Mouse (Mus musculus) heart, postnatal 10 days (tissue): ENCODE data around the gene Arhgap24. TPM values are rescaled to one million over a fixed set of nuclear protein-coding genes. Genes with fewer than 3 reads are reported as not detected.

Experiments
- DNase-seq, 2 experiments: peaks; one replicate each; pipeline ENCODE4 v3.0.0; 2021
- intact Hi-C: fragments of 180-260 bp; cut with DNase I; formaldehyde crosslinking; loops from one replicate; pipeline ENCODE4 v1.15.1; 2025
- total RNA-seq, 2 experiments: library from RNA; stranded (reverse); gene quantifications; 2 replicates each; pipeline ENCODE4 v1.2.3; 2021

Gene Arhgap24
- total RNA-seq, 2 experiments from 2014 or later: 13.9 to 17.3 TPM

DNA sequence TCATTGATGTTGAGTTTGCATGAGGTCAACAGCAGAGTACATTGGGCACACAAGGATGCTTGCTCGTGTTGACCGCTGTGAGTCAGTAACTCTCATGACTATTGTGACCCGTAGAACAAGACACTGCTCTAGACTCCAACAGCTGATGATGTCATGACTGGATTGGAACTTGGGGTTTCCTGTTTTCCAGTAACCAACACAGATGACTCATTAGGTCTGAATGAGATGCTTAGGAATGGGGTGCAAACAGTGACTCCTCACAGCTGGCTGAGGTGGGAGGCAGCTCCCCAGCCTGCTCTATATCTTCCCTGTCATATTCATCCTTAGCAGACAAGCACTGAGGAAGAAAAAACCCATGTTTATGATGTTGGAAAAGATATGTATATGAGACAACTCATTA, 95.6 kb downstream of the Arhgap24 start:
- peak in 1 of 2 experiments; percentile 5 for DNase-seq
- intact Hi-C loops: no loop called here

DNA sequence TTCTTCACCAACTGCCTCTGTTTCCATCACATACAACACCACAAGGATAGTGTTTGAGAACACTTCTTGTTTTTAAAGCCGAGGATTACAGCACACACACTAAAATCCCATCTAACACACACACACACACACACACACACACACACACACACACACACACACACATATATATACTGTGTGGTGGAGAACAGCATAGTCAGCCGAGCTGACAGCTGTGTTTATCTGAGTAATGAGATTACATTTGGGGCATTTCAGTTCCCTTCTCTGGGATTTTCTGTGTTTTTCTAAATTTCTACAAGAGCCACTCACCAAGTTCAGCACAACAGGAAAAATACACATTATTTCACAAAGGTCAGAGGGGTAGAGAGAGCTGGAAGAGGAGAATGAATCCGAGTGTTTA, 96.5 kb downstream of the Arhgap24 start:
- DNase-seq: no peak
- intact Hi-C loops: no loop called here

DNA sequence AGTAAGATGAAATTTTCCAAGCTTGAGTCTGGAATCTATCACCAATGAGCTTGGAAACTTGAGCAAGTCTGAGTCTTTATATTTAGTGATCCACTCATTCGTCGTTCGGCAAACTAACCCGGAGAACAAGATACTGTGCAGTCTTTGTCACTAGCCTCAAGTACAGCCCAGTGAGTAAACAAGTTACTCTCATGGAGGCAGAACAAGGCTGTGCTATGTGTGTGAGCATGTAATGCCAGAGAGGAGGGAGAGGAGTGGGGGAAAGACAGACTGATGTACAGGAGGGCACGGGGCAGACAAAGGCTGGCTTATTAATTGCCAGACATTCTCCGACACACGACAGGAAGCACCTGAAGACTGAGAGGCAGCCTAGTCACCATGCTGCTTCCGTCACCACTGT, 97.2 kb downstream of the Arhgap24 start:
- intact Hi-C loops: no loop called here
- no peak for DNase-seq

DNA sequence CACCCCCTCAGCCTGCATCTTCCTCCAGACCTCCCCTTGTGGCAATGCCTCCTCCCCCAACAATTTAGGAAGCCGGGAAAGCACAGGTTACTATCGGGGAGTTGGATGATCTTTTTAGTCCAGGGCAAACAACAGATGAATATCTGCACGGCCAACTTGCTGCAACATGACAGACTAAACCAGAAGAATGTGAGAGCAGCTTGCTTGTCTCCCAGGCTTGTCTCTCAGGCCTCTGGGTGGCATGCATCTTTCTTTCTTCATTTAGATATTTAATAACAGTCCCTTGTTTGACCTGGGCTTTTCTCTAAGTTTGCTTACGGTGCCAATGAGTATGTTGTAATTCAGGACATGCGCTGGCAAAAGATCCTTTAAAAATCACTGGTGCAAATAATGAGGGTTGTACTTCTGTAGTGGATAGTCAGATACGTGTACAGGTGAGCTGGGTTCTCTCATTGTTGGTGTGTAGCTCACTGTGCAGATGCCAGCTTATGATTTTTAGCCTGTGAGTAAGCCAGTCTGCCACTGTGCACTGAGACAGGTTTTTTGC, 101.7 kb downstream of the Arhgap24 start:
- intact Hi-C loops: no loop called here
- DNase-seq: no peak

DNA sequence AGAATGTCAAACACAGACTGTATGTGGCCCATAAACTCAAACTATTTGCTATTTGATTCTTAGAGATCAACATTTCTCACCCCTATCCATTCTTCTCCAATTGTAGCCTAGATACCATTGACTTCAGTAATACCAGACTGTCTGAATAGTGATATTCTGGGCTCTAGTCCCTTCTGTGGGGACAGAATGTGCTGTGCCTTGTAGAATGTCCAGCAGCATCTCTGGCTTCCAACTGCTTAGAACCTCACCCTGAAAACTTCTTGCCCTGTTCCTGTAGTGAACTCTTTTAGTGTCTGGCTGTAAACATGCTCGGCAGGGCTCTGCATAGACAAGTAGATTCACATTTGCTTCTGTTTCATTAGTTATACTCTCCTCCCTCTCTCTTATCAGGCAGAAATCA, 110.2 kb downstream of the Arhgap24 start:
- intact Hi-C loops: no loop called here

DNA sequence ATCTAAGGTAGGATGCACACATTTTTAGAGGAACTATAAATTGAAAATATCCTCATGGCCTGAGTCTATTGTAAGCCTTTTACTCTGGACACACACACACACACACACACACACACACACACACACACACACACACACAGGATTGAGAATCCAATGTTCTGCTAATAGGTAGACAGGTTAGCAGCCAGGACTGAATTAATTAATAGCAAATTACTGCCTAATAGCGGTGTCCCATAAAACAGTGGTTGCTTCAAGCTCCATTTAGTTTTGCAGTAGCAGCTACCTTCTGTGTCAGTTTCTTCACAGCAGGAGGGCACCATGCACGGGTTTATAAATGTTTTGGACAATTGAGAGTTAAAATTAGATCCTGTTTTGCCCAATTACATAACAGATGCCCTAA, 111.9 kb downstream of the Arhgap24 start:
- intact Hi-C loops: no loop called here
- DNase-seq: no peak

More for the DNA sequence above, 110.2 kb downstream of the Arhgap24 start:
- DNase-seq: no peak

DNA sequence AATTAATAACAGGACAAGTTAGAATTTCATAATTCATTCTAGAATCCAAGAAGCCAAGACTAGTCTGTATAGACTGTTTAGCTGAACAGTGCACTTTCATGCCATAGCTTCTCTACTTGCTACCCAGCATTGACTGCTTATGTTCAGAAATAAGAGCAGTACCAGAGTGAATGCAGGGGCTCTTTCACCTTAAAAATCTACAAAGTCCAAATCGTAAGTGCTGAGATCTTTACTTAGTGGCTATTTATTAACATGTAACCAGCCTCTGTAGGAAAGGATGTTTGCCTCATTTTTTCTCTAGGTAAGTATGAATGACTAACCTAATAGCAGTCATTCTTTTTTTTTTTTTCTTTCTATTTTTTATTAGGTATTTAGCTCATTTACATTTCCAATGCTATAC, 117.9 kb downstream of the Arhgap24 start:
- DNase-seq: no peak
- intact Hi-C loops: no loop called here

DNA sequence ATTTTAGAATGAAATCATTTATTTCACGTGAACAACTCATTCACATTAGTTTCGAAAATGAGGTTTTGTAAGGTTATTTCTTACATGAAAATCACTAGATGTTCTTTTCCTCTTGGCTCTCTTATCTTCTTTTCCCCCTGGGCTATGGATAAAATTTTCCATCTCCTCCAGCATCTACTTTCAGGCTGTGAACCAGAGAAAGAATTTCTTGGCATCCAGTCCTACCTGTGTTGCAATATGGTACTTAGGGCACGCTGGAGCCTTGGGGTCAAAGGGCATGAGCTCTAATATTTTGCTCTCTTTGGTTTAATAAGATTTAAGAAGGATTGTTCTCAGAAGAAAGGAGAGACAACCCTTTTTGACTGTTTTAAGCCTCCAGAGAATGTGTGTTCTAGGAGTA, 132.4 kb downstream of the Arhgap24 start:
- DNase-seq: peak in 1 of 2 experiments; percentile 8
- intact Hi-C loops: no loop called here

DNA sequence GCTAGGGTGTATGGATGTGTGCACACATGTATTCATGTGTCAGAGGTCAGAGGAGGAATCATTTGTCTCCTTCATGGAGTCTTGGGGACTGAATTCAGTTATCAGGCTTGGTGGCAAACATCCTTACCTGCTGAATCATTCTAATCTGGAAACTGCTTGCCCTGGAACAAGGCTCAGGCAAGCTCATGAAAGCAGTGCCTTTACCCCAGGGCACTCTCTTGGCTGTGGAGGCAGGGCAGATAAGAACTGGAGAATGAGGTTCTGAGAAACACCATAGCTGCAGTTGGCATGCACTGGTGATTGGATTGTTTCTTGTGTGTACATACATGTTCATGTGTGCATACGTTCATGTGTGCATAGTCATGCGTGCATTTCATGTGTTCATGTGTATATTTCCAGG, 132.9 kb downstream of the Arhgap24 start:
- DNase-seq: no peak
- intact Hi-C loops: no loop called here

DNA sequence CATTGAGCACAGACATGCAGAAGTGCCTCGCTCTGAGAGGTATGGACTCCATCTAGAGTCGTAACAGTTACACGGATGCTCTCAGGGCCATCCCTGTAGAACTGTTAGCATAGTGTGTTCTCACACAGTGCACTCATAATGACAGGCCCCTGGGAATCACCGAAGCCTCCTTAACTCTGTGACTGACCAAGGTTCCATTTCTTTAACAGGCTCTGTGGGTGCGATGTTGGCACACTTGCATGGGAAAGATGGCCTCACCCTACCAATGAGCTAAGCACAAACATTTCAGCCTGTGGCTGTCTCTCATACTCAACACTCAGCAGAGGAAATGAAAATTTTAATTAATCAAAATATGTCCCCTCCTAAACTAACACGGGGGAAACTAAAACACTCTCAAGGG, 134.1 kb downstream of the Arhgap24 start:
- DNase-seq: no peak

DNA sequence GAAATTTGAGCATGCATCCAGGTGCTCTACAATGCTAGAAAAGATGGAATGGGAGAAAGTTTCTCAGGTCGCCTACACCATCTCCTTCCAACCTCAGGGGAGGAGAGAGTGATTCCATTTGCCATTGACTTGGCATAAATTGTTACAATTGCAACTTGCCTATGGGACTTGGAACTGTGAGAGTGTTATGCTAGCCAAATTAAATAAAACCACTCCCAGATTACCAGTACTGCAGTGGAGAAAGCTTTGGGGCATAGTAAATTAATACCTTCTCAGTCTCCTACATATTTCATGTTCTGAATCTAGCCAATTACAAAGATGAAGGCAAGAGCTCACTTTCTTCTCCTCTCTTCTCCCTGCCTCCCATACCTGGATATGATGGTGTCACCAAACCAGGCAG, 139.8 kb downstream of the Arhgap24 start:
- DNase-seq: no peak
- intact Hi-C loops: no loop called here

More for the DNA sequence above, 134.1 kb downstream of the Arhgap24 start:
- intact Hi-C loops: no loop called here

DNA sequence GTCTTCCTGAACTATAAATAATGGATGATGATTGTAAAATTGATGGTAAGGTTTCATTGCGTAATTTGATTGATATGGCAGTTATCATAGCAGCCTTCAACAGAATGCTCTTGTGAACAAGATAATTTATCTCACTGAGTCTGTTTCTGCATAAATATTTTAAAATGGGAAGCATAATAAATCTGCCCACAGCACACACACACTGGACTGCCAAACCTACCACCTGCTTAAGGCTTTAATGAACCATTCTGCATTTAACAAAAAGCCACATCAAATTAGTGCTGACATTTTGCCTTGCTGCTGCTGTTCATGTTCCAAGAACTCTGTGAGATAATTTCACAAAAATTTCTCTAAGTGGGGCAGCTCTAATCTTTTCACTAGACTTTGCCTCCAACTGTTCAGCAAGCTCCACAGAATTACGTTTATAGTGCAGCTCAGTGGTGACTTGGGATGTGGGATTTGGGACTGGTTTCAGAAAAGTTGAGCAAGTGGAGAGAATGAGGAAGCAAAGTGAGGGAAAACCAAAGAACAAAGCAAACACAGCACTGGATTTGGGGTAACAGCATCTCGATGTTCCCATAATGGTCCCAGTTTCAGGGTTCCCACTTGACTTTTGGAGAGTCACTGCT, 142.7 kb downstream of the Arhgap24 start:
- intact Hi-C loops: no loop called here
- peak; percentile 27 to 35 for DNase-seq

DNA sequence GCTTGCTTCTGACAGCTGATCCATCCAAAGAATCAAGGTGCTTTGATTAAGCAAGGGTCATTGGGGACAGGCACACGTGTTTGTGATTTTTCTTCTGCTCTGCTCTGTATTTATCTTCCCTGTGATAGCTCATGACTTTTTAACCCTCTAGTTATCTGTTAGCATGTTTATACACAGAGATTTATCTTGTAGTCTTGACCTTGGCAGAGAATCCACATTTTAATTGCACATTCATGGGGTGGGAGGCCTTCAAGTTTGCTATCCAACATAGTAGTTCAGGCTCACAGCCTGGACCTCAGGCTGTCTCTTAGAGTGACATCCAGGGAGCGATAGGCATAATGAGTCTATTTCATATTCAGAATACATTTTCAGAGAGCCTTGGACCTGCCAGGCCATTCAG, 145.5 kb downstream of the Arhgap24 start:
- no peak for DNase-seq
- intact Hi-C loops: no loop called here

DNA sequence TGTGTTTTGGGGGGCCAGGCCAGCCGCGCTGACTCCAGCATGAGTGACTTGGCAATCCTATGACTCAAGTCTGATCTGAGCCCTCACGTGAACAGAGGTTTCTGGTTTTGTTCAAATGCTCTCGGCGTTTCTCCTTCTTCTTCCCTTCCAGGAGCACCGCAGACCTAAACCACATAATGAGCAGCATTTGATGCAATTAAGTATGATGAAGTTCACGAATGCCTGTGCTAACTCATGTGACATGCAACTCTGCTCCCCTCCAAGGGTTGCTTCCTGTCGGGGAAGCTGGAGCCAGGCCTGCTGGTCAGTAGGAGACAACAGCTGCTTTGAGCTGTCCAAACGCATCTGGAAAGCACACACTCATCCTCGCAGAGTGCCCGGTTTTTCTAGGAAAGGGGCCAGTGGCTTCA, 148.2 kb downstream of the Arhgap24 start:
- DNase-seq: peak; percentile 45 to 58
- intact Hi-C loops: no loop called here

DNA sequence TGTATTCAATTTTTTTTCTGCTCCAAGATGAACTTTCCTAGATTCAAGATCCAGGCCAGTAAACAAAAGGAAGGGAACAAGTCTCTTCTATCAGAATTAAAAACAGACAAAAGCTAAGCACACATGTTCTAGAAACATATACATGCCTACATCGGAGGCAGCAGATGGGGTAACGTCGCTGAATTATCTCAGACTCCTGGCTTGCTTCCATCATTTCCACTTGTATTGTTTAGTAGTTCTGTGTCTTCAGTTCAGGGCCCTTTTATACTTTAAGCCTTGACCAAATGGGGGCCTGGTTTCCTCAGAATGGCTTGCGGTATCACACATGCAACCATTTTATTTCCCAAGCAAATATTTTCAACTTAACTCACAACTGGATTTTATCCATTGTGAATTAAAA, 154.4 kb downstream of the Arhgap24 start:
- no peak for DNase-seq
- intact Hi-C loops: no loop called here

DNA sequence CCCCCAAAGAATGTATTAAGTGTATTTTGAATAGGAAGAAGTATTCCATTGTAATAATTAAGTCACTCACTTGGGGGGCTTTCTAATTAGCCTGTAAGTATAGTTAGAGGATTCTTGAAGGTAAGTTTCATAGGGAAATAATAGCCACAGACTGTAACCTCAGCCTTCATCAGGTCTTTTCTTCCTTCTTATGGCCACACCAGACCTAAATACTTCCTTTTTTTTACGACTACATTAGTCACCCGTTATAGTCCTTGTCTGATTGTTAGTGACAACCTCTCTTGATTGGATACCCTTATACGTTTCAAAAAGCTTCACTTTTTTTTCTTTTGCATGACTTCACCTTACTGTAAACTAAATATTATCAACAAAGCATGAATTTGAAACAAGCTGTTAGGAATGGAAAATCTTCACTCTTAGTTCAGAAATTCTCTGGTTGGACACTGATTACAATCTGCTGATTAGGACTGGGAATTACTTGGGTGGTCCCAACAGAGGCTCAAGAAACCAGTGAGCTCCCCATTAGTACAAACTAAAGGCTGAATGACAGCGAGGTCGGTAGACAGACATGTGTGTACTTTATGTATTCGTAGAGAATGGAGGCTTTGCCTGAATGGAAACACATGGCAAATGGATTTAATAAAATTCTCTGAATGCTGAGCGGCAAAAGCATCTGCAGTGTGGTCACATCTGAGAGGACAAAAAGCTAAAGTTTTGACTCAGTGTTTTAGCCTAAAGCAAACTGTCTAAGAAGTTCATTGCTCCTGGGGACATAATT, 158.8 kb downstream of the Arhgap24 start:
- no peak for DNase-seq
- intact Hi-C loops: no loop called here

DNA sequence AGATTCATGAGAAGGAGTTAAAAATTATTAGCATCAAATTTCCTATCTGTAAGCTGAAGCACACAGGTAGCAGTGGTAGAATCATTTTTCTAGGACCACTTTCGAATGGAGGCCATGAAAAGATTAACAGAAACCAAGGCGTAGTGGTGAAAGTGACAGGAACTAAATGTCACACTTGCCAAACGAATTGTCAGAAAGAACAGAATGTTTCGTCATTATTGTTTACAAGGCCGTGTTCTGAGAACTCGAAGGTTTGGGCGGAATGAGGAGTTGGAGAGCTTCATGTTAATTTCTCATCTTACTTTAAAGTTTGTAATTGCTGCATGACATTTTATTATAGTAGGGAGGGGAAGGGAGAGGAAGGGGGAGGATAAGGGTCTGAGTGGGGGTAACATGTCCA, 162.2 kb downstream of the Arhgap24 start:
- no peak for DNase-seq
- intact Hi-C loops: no loop called here

DNA sequence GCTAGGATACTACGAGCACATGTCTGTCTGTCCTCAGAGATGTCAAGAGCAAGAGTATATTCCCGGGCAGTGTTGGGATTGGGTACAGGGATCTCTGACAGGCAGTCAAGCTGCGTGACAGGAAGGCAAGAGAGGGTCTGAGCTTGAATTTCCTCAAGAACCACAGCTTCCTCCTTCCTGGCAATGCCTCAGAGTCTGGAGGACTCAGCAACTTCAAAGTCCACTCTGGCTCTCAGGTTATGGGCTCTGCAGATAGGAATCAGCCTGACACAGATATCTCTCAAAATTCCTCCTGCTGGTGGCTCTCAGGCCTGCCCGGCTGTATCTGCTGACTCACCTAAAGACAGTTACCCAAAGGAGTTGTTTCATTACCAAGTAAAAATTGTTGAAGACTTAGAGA, 162.6 kb downstream of the Arhgap24 start:
- no peak for DNase-seq
- intact Hi-C loops: no loop called here

DNA sequence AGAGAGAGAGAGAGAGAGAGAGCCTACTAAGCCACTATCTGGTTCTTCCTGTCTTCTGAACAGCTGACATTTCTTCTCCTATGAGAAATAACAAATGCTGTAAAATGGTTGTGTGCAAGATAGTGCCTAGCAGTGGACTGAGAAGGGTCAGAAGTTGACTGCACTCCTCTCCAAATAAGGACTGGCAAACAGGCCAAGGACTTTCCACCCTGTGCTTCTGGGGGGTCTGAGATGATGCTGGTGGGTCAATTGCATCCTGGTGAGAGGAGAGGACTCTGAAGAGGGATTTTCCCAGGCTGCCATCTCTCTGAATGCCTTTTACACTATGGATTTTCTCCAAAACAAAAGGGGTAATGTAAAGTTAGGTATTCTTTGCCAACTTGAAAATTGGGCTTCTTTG, 177.9 kb downstream of the Arhgap24 start:
- intact Hi-C loops: no loop called here
- no peak for DNase-seq

DNA sequence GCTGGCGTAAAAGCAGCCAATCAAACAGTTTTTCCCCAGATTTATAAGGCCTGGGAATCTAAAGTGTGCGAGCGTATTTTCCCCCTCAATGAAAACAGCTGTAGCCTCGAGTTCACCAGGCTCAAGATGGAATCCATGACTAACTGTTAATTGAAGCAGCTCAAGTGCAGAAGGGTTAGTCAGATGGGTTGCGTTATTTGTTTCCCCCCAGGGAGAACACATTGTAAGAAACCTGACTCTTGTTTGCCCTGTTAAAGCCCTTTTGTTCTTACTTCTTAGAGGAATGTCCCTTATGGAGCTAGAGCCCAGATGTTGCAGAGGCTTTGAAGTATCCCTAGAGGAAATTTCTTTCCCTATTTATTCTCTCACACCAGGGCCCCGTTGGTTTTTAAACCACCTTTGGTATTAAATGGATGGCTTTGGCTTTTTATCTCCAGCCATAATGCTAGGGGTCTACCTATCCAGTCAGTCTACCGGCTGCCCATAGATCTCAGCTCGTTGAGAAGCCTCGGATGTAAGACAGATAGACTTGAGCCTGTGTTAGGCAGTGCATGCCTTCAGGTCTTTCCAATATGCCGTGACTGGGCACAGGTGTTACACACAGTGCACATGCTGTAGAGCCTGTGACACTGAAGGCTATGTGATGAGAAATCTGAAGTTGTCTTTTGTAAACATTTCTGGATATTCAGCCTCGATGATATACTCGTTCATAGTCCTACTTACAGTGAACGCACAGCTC, 184.0 kb downstream of the Arhgap24 start:
- DNase-seq: no peak

DNA sequence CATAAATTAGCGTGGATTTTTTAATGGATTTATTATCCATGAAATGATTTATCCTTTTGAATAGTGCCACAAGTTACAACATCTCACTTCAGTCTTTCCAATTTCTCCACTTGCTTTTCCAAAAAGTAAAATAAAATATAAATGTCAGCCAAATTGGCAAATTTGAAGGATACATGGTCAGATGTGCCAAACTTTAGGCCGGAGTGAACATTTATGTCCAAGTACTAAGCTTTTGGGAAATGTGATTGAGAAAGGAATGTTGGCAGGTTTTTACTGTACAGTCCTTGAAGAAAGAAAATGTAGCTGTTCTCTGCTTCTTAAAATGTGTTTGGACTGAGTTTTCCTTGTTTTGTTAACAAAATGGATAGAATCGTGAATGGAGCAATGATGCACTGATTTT, 185.7 kb downstream of the Arhgap24 start:
- no peak for DNase-seq
- intact Hi-C loops: no loop called here

More for the DNA sequence above, 184.0 kb downstream of the Arhgap24 start:
- intact Hi-C loops: no loop called here
